Mouse (Mus musculus) MEL (cell line): ENCODE measurements around the gene Carm1. TPM values are rescaled to one million over a fixed set of nuclear protein-coding genes. Genes with fewer than 3 reads are reported as not detected.
A peak's percentile ranks its signal among the peaks of the same experiment; 100 is the strongest.

ENCODE experiments used
- DNase-seq: peaks from one replicate; pipeline ENCODE4 v3.0.0; 2011; ENCODE audit warnings: low read depth, low spot score
- H3K27ac ChIP-seq: 2 replicates; pipeline ENCODE4 v1.5.1; 2012; ENCODE audit warnings: low read depth, mild to moderate bottlenecking, control low read depth, low read length, moderate library complexity; ENCODE audit not compliant: control insufficient read depth
- H3K27me3 ChIP-seq, 2 experiments: fragments of 150-350 bp in 1 of 2; sonication (generic) in 1 of 2; 2 replicates each; pipeline ENCODE4 v1.6.1; 2012; ENCODE audit warnings: low read length in 2 of 2, mild to moderate bottlenecking in 2 of 2, improper control_type of control experiment in 1 of 2, moderate library complexity in 1 of 2; ENCODE audit not compliant: insufficient read depth in 2 of 2, control insufficient read depth in 1 of 2
- H3K36me3 ChIP-seq, 2 experiments: 2 replicates each; pipeline ENCODE4 v1.6.1; 2012 to 2014; ENCODE audit warnings: low read length in 2 of 2, improper control_type of control experiment in 1 of 2, inconsistent platforms in 1 of 2, mild to moderate bottlenecking in 1 of 2; ENCODE audit not compliant: insufficient read depth in 2 of 2, control insufficient read depth in 1 of 2
- H3K4me1 ChIP-seq, 2 experiments: fragments of 150-350 bp in 1 of 2; sonication (generic) in 1 of 2; 2 replicates each; pipeline ENCODE4 v1.6.1; 2012; ENCODE audit warnings: low read length in 2 of 2, improper control_type of control experiment in 1 of 2, mild to moderate bottlenecking in 1 of 2; ENCODE audit not compliant: insufficient read depth in 2 of 2, control insufficient read depth in 1 of 2
- H3K4me3 ChIP-seq, 2 experiments: fragments of 150-350 bp in 1 of 2; sonication (generic) in 1 of 2; 2 replicates each; pipeline ENCODE4 v1.5.1; 2012; ENCODE audit warnings: low read depth in 2 of 2, low read length in 2 of 2, mild to moderate bottlenecking in 2 of 2, moderate library complexity in 2 of 2, control low read depth in 1 of 2, improper control_type of control experiment in 1 of 2; ENCODE audit not compliant: control insufficient read depth in 1 of 2, insufficient read depth in 1 of 2
- H3K79me2 ChIP-seq: 2 replicates; pipeline ENCODE4 v1.6.1; 2012; ENCODE audit warnings: mild to moderate bottlenecking, low read length, moderate library complexity; ENCODE audit not compliant: control insufficient read depth, poor library complexity, insufficient read depth
- H3K9ac ChIP-seq: 2 replicates; pipeline ENCODE4 v1.6.1; 2012; ENCODE audit warnings: low read depth, mild to moderate bottlenecking, control low read depth, low read length, moderate library complexity; ENCODE audit not compliant: control insufficient read depth, poor library complexity, severe bottlenecking
- H3K9me3 ChIP-seq: fragments of 150-350 bp; sonication (generic); replicated peaks from 2 replicates; pipeline ENCODE4 v1.6.1; 2012; ENCODE audit warnings: mild to moderate bottlenecking, low read length, improper control_type of control experiment, moderate library complexity; ENCODE audit not compliant: insufficient read depth
- CHD1 ChIP-seq: IDR thresholded peaks from 2 replicates; pipeline ENCODE4 v1.6.1; 2012; ENCODE audit warnings: low read depth, mild to moderate bottlenecking, inconsistent platforms, low read length, improper control_type of control experiment
- CHD2 ChIP-seq: IDR thresholded peaks from 2 replicates; pipeline ENCODE4 v1.6.1; 2011; ENCODE audit warnings: low read length, improper control_type of control experiment
- CTCF ChIP-seq, 3 experiments: IDR thresholded peaks in 2 of 3; conservative IDR thresholded peaks in 1 of 3; 2 replicates each; pipeline ENCODE4 v1.5.1; 2011 to 2012; ENCODE audit warnings: low read length in 3 of 3, low read depth in 2 of 3, mild to moderate bottlenecking in 2 of 3, improper control_type of control experiment in 1 of 3, inconsistent platforms in 1 of 3, mixed read lengths in 1 of 3, moderate library complexity in 1 of 3; ENCODE audit not compliant: control insufficient read depth in 1 of 3, insufficient read depth in 1 of 3, poor library complexity in 1 of 3, severe bottlenecking in 1 of 3
- ETS1 ChIP-seq: IDR thresholded peaks from 2 replicates; pipeline ENCODE4 v1.6.1; 2012; ENCODE audit warnings: low read depth, mild to moderate bottlenecking, inconsistent platforms, low read length, improper control_type of control experiment, moderate library complexity
- GATA1 ChIP-seq: IDR thresholded peaks from 2 replicates; pipeline ENCODE4 v1.6.1; 2011; ENCODE audit warnings: low read depth, low read length, improper control_type of control experiment
- HCFC1 ChIP-seq: IDR thresholded peaks from 2 replicates; pipeline ENCODE4 v1.6.1; 2012; ENCODE audit warnings: low read depth, mild to moderate bottlenecking, inconsistent platforms, low read length, improper control_type of control experiment, moderate library complexity
- KAT2A ChIP-seq: conservative IDR thresholded peaks from 2 replicates; pipeline ENCODE4 v1.6.1; 2012; ENCODE audit warnings: low read depth, low read length, improper control_type of control experiment, inconsistent platforms
- MAX ChIP-seq: IDR thresholded peaks from 2 replicates; pipeline ENCODE4 v1.6.1; 2011; ENCODE audit warnings: low read length, improper control_type of control experiment
- MEF2A ChIP-seq: IDR thresholded peaks from 2 replicates; pipeline ENCODE4 v1.6.1; 2014; ENCODE audit warnings: low read depth, mild to moderate bottlenecking, inconsistent platforms, low read length, improper control_type of control experiment; ENCODE audit not compliant: poor library complexity, insufficient replicate concordance, severe bottlenecking; ENCODE audit errors: extremely low read depth
- MXI1 ChIP-seq: IDR thresholded peaks from 2 replicates; pipeline ENCODE4 v1.6.1; 2011; ENCODE audit warnings: mild to moderate bottlenecking, low read depth, low read length, improper control_type of control experiment
- MYB ChIP-seq: IDR thresholded peaks from 2 replicates; pipeline ENCODE4 v1.6.1; 2011; ENCODE audit warnings: mild to moderate bottlenecking, low read depth, low read length, improper control_type of control experiment
- NELFE ChIP-seq: IDR thresholded peaks from 2 replicates; pipeline ENCODE4 v1.6.1; 2011; ENCODE audit warnings: low read depth, low read length, improper control_type of control experiment
- NRF1 ChIP-seq: IDR thresholded peaks from 2 replicates; pipeline ENCODE4 v1.6.1; 2014; ENCODE audit warnings: low read depth, mild to moderate bottlenecking, inconsistent platforms, low read length, improper control_type of control experiment, moderate library complexity; ENCODE audit not compliant: poor library complexity, insufficient read depth, severe bottlenecking
- POLR2A ChIP-seq, 2 experiments: IDR thresholded peaks; 2 replicates each; pipeline ENCODE4 v1.6.1; 2011 to 2012; ENCODE audit warnings: low read length in 2 of 2, mild to moderate bottlenecking in 2 of 2, control low read depth in 1 of 2, improper control_type of control experiment in 1 of 2, low read depth in 1 of 2, moderate library complexity in 1 of 2; ENCODE audit not compliant: control insufficient read depth in 1 of 2, insufficient read depth in 1 of 2, poor library complexity in 1 of 2
- POLR2AphosphoS2 ChIP-seq: IDR thresholded peaks from 2 replicates; pipeline ENCODE4 v1.6.1; 2011; ENCODE audit warnings: low read length, improper control_type of control experiment
- POLR2AphosphoS5 ChIP-seq: IDR thresholded peaks from 2 replicates; pipeline ENCODE4 v1.6.1; 2012; ENCODE audit warnings: low read depth, borderline replicate concordance, mild to moderate bottlenecking, inconsistent platforms, low read length, moderate library complexity, mixed read lengths
- RCOR1 ChIP-seq: IDR thresholded peaks from 2 replicates; pipeline ENCODE4 v1.6.1; 2012; ENCODE audit warnings: low read depth, mild to moderate bottlenecking, inconsistent platforms, low read length, improper control_type of control experiment
- SIN3A ChIP-seq: IDR thresholded peaks from 2 replicates; pipeline ENCODE4 v1.6.1; 2012; ENCODE audit warnings: low read length, improper control_type of control experiment, inconsistent platforms
- TBP ChIP-seq: IDR thresholded peaks from 2 replicates; pipeline ENCODE4 v1.8.0; 2011; ENCODE audit warnings: low read depth, low read length, improper control_type of control experiment
- TCF12 ChIP-seq: IDR thresholded peaks from 2 replicates; pipeline ENCODE4 v1.6.1; 2014; ENCODE audit warnings: low read depth, mild to moderate bottlenecking, inconsistent platforms, low read length, improper control_type of control experiment, moderate library complexity
- UBTF ChIP-seq: IDR thresholded peaks from 2 replicates; pipeline ENCODE4 v1.6.1; 2012; ENCODE audit warnings: low read depth, mild to moderate bottlenecking, inconsistent platforms, low read length, improper control_type of control experiment, moderate library complexity, borderline replicate concordance; ENCODE audit not compliant: insufficient read depth
- USF1 ChIP-seq: IDR thresholded peaks from 2 replicates; pipeline ENCODE4 v1.6.1; 2014; ENCODE audit warnings: low read depth, mild to moderate bottlenecking, inconsistent platforms, low read length, improper control_type of control experiment, moderate library complexity
- USF2 ChIP-seq, 2 experiments: IDR thresholded peaks; 2 replicates each; pipeline ENCODE4 v1.6.1; 2011 to 2012; ENCODE audit warnings: improper control_type of control experiment in 2 of 2, low read length in 2 of 2, borderline replicate concordance in 1 of 2, inconsistent platforms in 1 of 2, low read depth in 1 of 2, mild to moderate bottlenecking in 1 of 2; ENCODE audit not compliant: insufficient read depth in 1 of 2
- ZC3H11A ChIP-seq: IDR thresholded peaks from 2 replicates; pipeline ENCODE4 v1.6.1; 2012; ENCODE audit warnings: low read depth, mild to moderate bottlenecking, inconsistent platforms, low read length, improper control_type of control experiment
- ZKSCAN1 ChIP-seq: IDR thresholded peaks from 2 replicates; pipeline ENCODE4 v1.6.1; 2012; ENCODE audit warnings: low read depth, mild to moderate bottlenecking, inconsistent platforms, low read length, improper control_type of control experiment, moderate library complexity
- ZMIZ1 ChIP-seq: IDR thresholded peaks from 2 replicates; pipeline ENCODE4 v1.6.1; 2012; ENCODE audit warnings: low read depth, mild to moderate bottlenecking, inconsistent platforms, low read length, improper control_type of control experiment, moderate library complexity
- ZNF384 ChIP-seq: IDR thresholded peaks from 2 replicates; pipeline ENCODE4 v1.6.1; 2012; ENCODE audit warnings: low read depth, mild to moderate bottlenecking, inconsistent platforms, low read length, improper control_type of control experiment
- polyA plus RNA-seq, 2 experiments: library from polyadenylated mRNA; stranded (reverse) in 1 of 2; unstranded in 1 of 2; fragments of >175 nt in 1 of 2; fragments of >200 nt in 1 of 2; gene quantifications; 2 replicates each; pipeline versions ENCODE4 v1.2.1 to v1.2.4; 2012; ENCODE audit warnings: low replicate concordance in 2 of 2, low read depth in 1 of 2; ENCODE audit not compliant: insufficient read length in 2 of 2, insufficient read depth in 1 of 2, missing spikeins in 1 of 2
- total RNA-seq: library from RNA; depleted of rRNA; stranded (reverse); fragments of 300-350 nt; gene quantifications from 2 replicates; pipeline ENCODE4 v1.2.3, GENCODE M21; 2012

Gene Carm1
- total and polyA plus RNA-seq, 3 experiments: 121 to 423 (median 121) TPM

GRCm38 (mm10) chr9:21547075-21547941, 614 bp downstream of the Carm1 start (continued):
- TF ChIP-seq CHD2 (no peak), CHD1 (no peak), ETS1 (peak; percentile 3; the same call in 1 of the 2 replicates), TBP (peak; percentile 71), MYB (no peak), HCFC1 (0 out of 2 replicates have a peak, but pooled peaks have one; percentile 21), SIN3A (peak; percentile 87), USF2 (IDR thresholded peaks at IDR 0.05; ENCODE audit: borderline replicate concordance in 1 of 2, insufficient read depth in 1 of 2, low read depth in 1 of 2, low read length in 2 of 2) (no peak), ZKSCAN1 (no peak), NELFE (peak; percentile 45; the same call in 1 of the 2 replicates), MAX (peak; percentile 80), UBTF (peak; percentile 52)

- DNase-seq: no peak
- Histone ChIP-seq H3K4me3 (no peak overlapping the region), H3K9ac (no peak overlapping the region), H3K9me3 (no peaks in the 10 kb centered on the region), H3K27ac (no peak overlapping the region), H3K4me1 (peaks cover 14 to 19% of the 10 kb centered on the region in 2 experiments), H3K36me3 (peaks cover 24 to 36% of the 10 kb centered on the region in 2 experiments), H3K27me3 (no peaks in the 10 kb centered on the region), H3K79me2 (peaks cover 77% of the 10 kb centered on the region)
- TF ChIP-seq NRF1 (no peak), MEF2A (no peak), MXI1 (no peak), ZC3H11A (no peak), TBP (no peak), POLR2AphosphoS5 (no peak), ZMIZ1 (no peak), RCOR1 (no peak), TCF12 (no peak), SIN3A (no peak), KAT2A (no peak), POLR2AphosphoS2 (no peak; the same call in 1 of the 2 replicates), GATA1 (no peak), CTCF (IDR thresholded peaks at IDR 0.05 in 2 of 3, conservative IDR thresholded peaks at IDR 0.05 in 1 of 3; ENCODE audit: control insufficient read depth in 1 of 3, insufficient read depth in 1 of 3, low read depth in 2 of 3, low read length in 3 of 3, poor library complexity in 1 of 3, severe bottlenecking in 1 of 3) (no peak), POLR2A (IDR thresholded peaks at IDR 0.05; ENCODE audit: control insufficient read depth in 1 of 2, insufficient read depth in 1 of 2, low read depth in 1 of 2, low read length in 2 of 2, poor library complexity in 1 of 2) (no peak; a peak in 1 of 4 replicates), ZKSCAN1 (no peak), ZNF384 (no peak), USF2 (IDR thresholded peaks at IDR 0.05; ENCODE audit: borderline replicate concordance in 1 of 2, insufficient read depth in 1 of 2, low read depth in 1 of 2, low read length in 2 of 2) (no peak), USF1 (no peak)
Observed at GRCm38 (mm10) chr9:21551049-21551448, 4.4 kb downstream of the Carm1 start.
